Comparison of ENCODE assay signal across 8 mouse cellular contexts in genomic region chr3:135581606-135582117, GRCm38 (mm10).
DNase-seq lines count a peak whose midpoint lies in the region; ATAC-seq lines count a peak whose summit lies in the region.

No protein-coding gene starts in this region.

- peak; percentile 54 for ATAC-seq in forebrain, embryonic 11.5 days (replicated peaks; ENCODE audit: low FRiP score)
- ATAC-seq in intestine, embryonic 16.5 days, result peak; percentile 52; the same call in 1 of the 2 replicates
- peak; percentile 62; the same call in 1 of the 2 replicates for ATAC-seq in midbrain, embryonic 14.5 days (ENCODE audit: low FRiP score, low TSS enrichment)

- intact Hi-C loops in left cerebral cortex, postnatal 10 days (cut with DNase I), result loop anchor here (5.0 to 10.0 kb wide), 3 partner anchors 127 to 297 kb away; partner anchors contain the start of gene Bdh2
- intact Hi-C loops in left cerebral cortex, postnatal 36 days (cut with DNase I), result loop anchor here (5.0 kb wide), 1 partner anchor 179 kb away; no protein-coding TSS in a partner anchor

- H3K36me3 ChIP-seq in forebrain, embryonic 11.5 days (ENCODE audit: control insufficient read depth, insufficient read depth, low read length), result no peaks in the 10 kb centered on the region
- H3K36me3 ChIP-seq in intestine, embryonic 16.5 days (ENCODE audit: control insufficient read depth, insufficient read depth, low read length), result peaks cover 9% of the 10 kb centered on the region
- H3K36me3 ChIP-seq in midbrain, embryonic 14.5 days (ENCODE audit: control insufficient read depth, insufficient read depth, low read length), result 0 out of 2 replicates have a peak, but pooled peaks cover 9% of the 10 kb centered on the region

- H3K9me3 ChIP-seq in forebrain, embryonic 11.5 days (ENCODE audit: control insufficient read depth, low read length), result no peaks in the 10 kb centered on the region
- H3K9me3 ChIP-seq in intestine, embryonic 16.5 days (ENCODE audit: control insufficient read depth, low read length), result no peaks in the 10 kb centered on the region
- H3K9me3 ChIP-seq in midbrain, embryonic 14.5 days (ENCODE audit: control insufficient read depth, low read length), result no peaks in the 10 kb centered on the region

- no peak overlapping the region for H3K4me3 ChIP-seq in forebrain, embryonic 11.5 days (ENCODE audit: low read depth, low read length)
- H3K4me3 ChIP-seq in intestine, embryonic 16.5 days (ENCODE audit: low read length), result no peak overlapping the region
- H3K4me3 ChIP-seq in midbrain, embryonic 14.5 days (replicated peaks; ENCODE audit: low read depth, low read length), result no peak overlapping the region

- peak overlapping the region; percentile 20; the same call in 1 of the 2 replicates for H3K9ac ChIP-seq in forebrain, embryonic 11.5 days (ENCODE audit: low read length)
- H3K9ac ChIP-seq in intestine, embryonic 16.5 days (ENCODE audit: low read depth, low read length), result no peak overlapping the region
- H3K9ac ChIP-seq in midbrain, embryonic 14.5 days (replicated peaks; ENCODE audit: low read length), result no peak overlapping the region

- no peaks in the 10 kb centered on the region for H3K27me3 ChIP-seq in forebrain, embryonic 11.5 days (ENCODE audit: control insufficient read depth, insufficient read depth, low read length)
- H3K27me3 ChIP-seq in intestine, embryonic 16.5 days (replicated peaks; ENCODE audit: control insufficient read depth, insufficient read depth, low read length), result no peaks in the 10 kb centered on the region
- no peaks in the 10 kb centered on the region for H3K27me3 ChIP-seq in midbrain, embryonic 14.5 days (ENCODE audit: control insufficient read depth, insufficient read depth, low read length)

- DNase-seq in left cerebral cortex, postnatal 10 days (ENCODE audit: extremely low spot score in 1 of 2, low spot score in 2 of 2), result peak; percentile 29 to 76
- DNase-seq in left cerebral cortex, postnatal 36 days (ENCODE audit: low spot score in 2 of 2), result no peak
- DNase-seq in brain, adult 2 months (ENCODE audit: low read depth, low spot score), result peak; percentile 74
- DNase-seq in forebrain, embryonic 11.5 days (ENCODE audit: low spot score), result peak; percentile 64
- peak; percentile 76 for DNase-seq in midbrain, embryonic 14.5 days
- DNase-seq in urinary bladder, postnatal 4 days (ENCODE audit: low spot score in 2 of 2), result no peak
- no peak for DNase-seq in frontal cortex, postnatal 25 days (ENCODE audit: low spot score in 2 of 2)

- H3K4me2 ChIP-seq in forebrain, embryonic 11.5 days (ENCODE audit: low read depth, low read length, severe bottlenecking), result no peak overlapping the region
- no peak overlapping the region for H3K4me2 ChIP-seq in intestine, embryonic 16.5 days (ENCODE audit: low read depth, low read length)
- no peak overlapping the region for H3K4me2 ChIP-seq in midbrain, embryonic 14.5 days (ENCODE audit: low read length)

- WGBS in forebrain, embryonic 11.5 days, result 11% methylated on average over 10 of the region's 10 CpGs
- 37% methylated on average over 10 of the region's 10 CpGs for WGBS in intestine, embryonic 16.5 days
- 14% methylated on average over 10 of the region's 10 CpGs for WGBS in midbrain, embryonic 14.5 days

- peaks cover 5% of the 10 kb centered on the region for H3K4me1 ChIP-seq in forebrain, embryonic 11.5 days (replicated peaks; ENCODE audit: control insufficient read depth, insufficient read depth, low read length)
- peaks cover 6% of the 10 kb centered on the region; the same call in 1 of the 2 replicates for H3K4me1 ChIP-seq in intestine, embryonic 16.5 days (ENCODE audit: control insufficient read depth, insufficient read depth, low read length)
- 0 out of 2 replicates have a peak, but pooled peaks cover 4% of the 10 kb centered on the region for H3K4me1 ChIP-seq in midbrain, embryonic 14.5 days (ENCODE audit: control insufficient read depth, insufficient read depth, low read length)

- H3K27ac ChIP-seq in forebrain, embryonic 11.5 days (ENCODE audit: low read depth, low read length), result 0 out of 2 replicates have a peak overlapping the region, but pooled peaks have one; percentile 10
- no peak overlapping the region for H3K27ac ChIP-seq in intestine, embryonic 16.5 days (ENCODE audit: low read length)
- 0 out of 2 replicates have a peak overlapping the region, but pooled peaks have one; percentile 45 for H3K27ac ChIP-seq in midbrain, embryonic 14.5 days (replicated peaks; ENCODE audit: low read depth, low read length)

Comparison
In these comparisons a context has a peak if more than half of its experiments do, and no peak if none do; other contexts are left out.
1. DNase-seq: peak in left cerebral cortex, postnatal 10 days (2 of 2), brain, adult 2 months (single experiment), forebrain, embryonic 11.5 days (single experiment) and midbrain, embryonic 14.5 days (single experiment); none in left cerebral cortex, postnatal 36 days (0 of 2), urinary bladder, postnatal 4 days (0 of 2) and frontal cortex, postnatal 25 days (0 of 2).
2. Peak in every context shown above with its lines, with median percentiles within 50 percentile points of each other: ATAC-seq.